Mouse (Mus musculus): ENCODE measurements around the gene Sbds. TPM values are rescaled to one million over a fixed set of nuclear protein-coding genes. Genes with fewer than 3 reads are reported as not detected.

The Sbds gene
- polyA plus RNA-seq (2015; fragmentation: Nextera tagmentation; extraction: Ambion mirVana), result 66.5 and 68.9 TPM in 2 replicates

DNA sequence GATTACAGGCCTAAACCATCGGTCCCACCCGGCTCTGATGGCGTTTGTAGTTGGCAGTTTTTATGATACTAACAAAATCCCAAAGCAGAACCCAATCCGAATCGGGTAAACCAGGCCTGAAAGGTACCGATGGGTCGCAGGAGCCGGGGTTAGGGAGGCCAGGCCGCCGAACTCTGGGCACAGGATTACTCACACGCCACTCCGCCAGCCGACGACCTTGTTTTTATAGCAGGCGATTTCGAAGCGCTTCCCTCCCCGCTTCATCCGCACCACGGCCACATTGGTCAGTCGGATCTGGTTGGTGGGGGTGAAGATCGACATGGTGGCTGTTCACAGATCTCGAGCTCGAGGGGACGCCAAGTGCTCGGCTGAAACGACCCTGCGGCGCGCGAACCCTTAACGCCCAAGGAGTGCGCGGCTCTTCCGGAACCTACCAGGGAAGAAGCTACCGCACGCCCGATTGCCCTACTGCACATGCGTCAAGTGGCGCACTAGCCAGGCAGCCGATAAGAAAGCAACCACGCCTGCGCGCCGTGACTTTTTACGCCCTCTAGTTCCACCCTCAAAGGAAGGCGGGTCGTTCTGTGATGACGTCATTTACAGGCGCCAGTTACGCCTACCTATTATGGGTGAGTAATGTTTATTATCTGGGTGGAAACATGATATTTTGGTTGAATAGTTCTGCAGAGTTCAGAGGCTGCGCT is at the start of gene Sbds, which contains the start of gene Tyw1:
TSS of gene Sbds (minus strand) at position 514 of the 704 bp plus-strand sequence.
TSS of gene Tyw1 (plus strand) at position 603 of the 704 bp plus-strand sequence.
- Histone ChIP-seq H3K4me1 (peaks cover 23% of the 10 kb centered on the region), H3K4me2 (peak within 1 kb of the TSS; percentile 79), H3K4me3 (peak within 1 kb of the TSS; percentile 74), H3K9ac (peak within 1 kb of the TSS; percentile 89), H3K36me3 (peaks cover 32% of the 10 kb centered on the region), H3K27ac (peak within 1 kb of the TSS; percentile 86), H3K9me3 (no peaks in the 10 kb centered on the region), H3K27me3 (no peaks in the 10 kb centered on the region)
- under 1% methylated on average over 52 of the region's 52 CpGs for whole genome bisulfite sequencing
- peak; percentile 83 for ATAC-seq (ENCODE audit: insufficient number of reproducible peaks, insufficient read depth, low FRiP score, low TSS enrichment, low read depth)

DNA sequence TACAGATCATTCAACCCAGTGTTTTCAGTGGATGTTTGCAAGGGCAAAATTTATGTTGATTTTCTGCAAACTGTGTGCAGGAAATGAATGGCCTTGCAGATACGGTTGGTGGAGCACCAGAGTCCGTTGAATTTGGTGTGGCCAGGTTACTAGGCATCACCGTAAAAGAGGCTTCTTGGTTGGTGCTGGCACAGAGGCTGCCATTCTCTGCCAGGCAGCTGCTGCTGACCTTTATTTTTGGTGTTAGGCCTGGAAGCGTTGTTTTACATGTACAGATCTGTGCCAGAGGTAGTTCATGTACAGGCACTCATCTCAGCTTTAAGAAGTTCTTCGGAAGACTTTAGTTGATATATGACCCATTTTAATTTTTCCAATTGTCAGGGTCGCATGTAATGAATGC is 48.3 kb upstream of the Sbds start:
- H3K27ac ChIP-seq, result no peak overlapping the region
- ATAC-seq (ENCODE audit: insufficient number of reproducible peaks, insufficient read depth, low FRiP score, low TSS enrichment, low read depth), result no peak
- no peak overlapping the region for H3K9ac ChIP-seq
- H3K4me3 ChIP-seq, result no peak overlapping the region
- no peak overlapping the region for H3K4me2 ChIP-seq
- H3K36me3 ChIP-seq, result peaks cover 65% of the 10 kb centered on the region
- WGBS, result 91% methylated on average over 6 of the region's 6 CpGs
- H3K9me3 ChIP-seq, result no peaks in the 10 kb centered on the region
- H3K4me1 ChIP-seq, result no peaks in the 10 kb centered on the region
- no peaks in the 10 kb centered on the region for H3K27me3 ChIP-seq

DNA sequence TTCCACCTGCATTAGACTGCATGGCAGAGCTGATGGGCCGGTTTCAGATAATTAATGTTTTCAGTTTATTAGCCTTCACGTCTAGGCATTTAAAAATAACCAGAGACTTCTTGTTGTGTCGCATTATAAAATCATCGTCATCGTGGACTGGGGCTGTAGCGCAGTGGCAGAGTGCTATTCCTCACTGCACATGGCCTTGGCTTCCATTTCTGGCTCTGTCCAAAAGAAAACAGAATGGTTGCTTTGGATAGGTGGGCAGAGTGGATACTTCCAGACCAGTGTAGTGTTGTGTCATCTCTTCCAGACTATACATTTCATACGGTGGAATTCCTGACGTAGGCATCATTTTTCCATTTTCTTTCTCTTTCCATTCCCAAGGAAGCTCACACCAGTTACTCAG is 44.2 kb upstream of the Sbds start:
- Histone ChIP-seq H3K4me3 (no peak overlapping the region), H3K36me3 (peaks cover 59% of the 10 kb centered on the region), H3K27ac (no peak overlapping the region), H3K9me3 (no peaks in the 10 kb centered on the region), H3K27me3 (no peaks in the 10 kb centered on the region), H3K4me2 (no peak overlapping the region), H3K4me1 (no peaks in the 10 kb centered on the region), H3K9ac (no peak overlapping the region)
- no peak for ATAC-seq (ENCODE audit: insufficient number of reproducible peaks, insufficient read depth, low FRiP score, low TSS enrichment, low read depth)
- 92% methylated on average over 8 of the region's 8 CpGs for WGBS

DNA sequence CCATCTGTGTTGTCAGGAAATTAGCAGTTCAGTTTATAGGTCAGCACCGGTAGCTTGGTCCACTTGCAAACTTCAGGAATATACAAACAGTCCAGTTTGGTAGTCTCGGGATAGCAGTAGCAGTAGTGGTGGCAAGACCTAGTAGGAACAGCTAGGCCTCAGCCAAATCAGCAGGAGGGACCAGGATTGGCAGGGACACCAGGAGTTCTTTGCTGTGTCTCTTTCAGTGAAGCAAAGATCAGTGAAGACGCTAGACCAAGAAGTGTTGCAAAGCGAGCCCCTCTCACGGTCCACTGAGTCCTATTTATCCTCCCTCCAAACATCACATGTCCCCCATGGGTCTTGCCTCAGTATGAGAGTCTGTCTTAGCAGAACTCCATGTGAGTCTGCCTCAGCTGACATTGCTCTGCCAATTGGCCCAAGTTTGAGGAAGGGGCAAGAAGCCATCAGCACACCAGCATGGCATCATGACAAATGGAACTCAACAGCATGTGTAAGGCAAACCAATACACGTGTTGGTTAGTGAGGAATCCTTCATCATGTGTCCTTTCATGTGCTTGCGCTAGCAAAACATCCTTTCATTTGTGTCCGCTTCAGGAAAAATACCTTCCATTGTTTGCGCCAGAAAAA is 43.6 kb upstream of the Sbds start:
- Histone ChIP-seq H3K36me3 (peaks cover 54% of the 10 kb centered on the region), H3K4me2 (no peak overlapping the region), H3K9me3 (no peaks in the 10 kb centered on the region), H3K27ac (no peak overlapping the region), H3K4me1 (no peaks in the 10 kb centered on the region), H3K9ac (no peak overlapping the region), H3K4me3 (no peak overlapping the region), H3K27me3 (no peaks in the 10 kb centered on the region)
- WGBS, result 93% methylated on average over 9 of the region's 9 CpGs
- ATAC-seq (ENCODE audit: insufficient number of reproducible peaks, insufficient read depth, low FRiP score, low TSS enrichment, low read depth), result no peak

DNA sequence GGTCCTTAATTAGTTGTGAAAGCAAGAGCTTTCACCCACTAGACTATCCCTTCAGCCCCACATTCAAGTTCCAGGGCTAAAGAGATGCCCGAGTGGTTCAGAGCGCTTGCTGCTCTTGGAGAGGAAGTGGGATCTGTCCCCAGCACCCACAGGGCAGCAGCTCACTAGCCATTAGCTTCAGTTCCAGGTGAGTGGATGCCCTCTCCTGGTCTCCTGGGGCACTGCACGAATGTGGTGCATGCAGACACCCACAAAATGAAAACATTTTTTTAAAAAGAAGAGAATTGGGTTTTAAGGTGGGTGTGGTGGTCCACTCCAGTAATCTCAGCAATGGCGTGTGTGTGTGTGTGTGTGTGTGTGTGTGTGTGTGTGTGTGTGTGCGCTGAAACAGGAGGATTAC is 40.7 kb upstream of the Sbds start:
- no peaks in the 10 kb centered on the region for H3K27me3 ChIP-seq
- no peak overlapping the region for H3K4me3 ChIP-seq
- no peak overlapping the region for H3K4me2 ChIP-seq
- no peak overlapping the region for H3K9ac ChIP-seq
- no peak for ATAC-seq (ENCODE audit: insufficient number of reproducible peaks, insufficient read depth, low FRiP score, low TSS enrichment, low read depth)
- H3K36me3 ChIP-seq, result peaks cover 51% of the 10 kb centered on the region
- H3K27ac ChIP-seq, result no peak overlapping the region
- WGBS, result 80% methylated on average over 5 of the region's 5 CpGs
- H3K4me1 ChIP-seq, result no peaks in the 10 kb centered on the region
- no peaks in the 10 kb centered on the region for H3K9me3 ChIP-seq

DNA sequence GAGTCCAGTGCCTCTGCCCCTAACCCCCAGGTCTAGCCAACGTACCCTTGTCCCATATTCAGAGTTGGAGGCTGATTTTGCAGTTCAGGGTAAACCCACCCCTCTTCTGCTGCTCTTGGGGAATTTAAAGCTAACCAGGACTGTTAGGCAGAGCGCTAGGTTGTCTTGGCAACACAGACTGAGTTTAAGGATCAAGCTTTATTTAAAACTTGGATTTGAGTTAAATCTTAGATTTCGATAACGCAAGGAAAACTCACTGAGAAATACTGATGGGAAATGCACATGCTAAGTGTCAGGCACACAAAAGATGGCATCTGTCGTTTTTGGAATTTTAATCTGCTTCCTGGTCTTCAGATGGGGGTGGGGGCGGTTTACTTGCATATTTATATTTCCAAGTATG is 39.3 kb upstream of the Sbds start:
- WGBS, result 81% methylated on average over 6 of the region's 6 CpGs
- no peak overlapping the region for H3K4me2 ChIP-seq
- no peak overlapping the region for H3K4me3 ChIP-seq
- H3K4me1 ChIP-seq, result no peaks in the 10 kb centered on the region
- H3K36me3 ChIP-seq, result peaks cover 51% of the 10 kb centered on the region
- peaks cover 2% of the 10 kb centered on the region; the same call in 1 of the 2 replicates for H3K9me3 ChIP-seq
- no peak overlapping the region for H3K9ac ChIP-seq
- H3K27ac ChIP-seq, result no peak overlapping the region
- no peak for ATAC-seq (ENCODE audit: insufficient number of reproducible peaks, insufficient read depth, low FRiP score, low TSS enrichment, low read depth)
- no peaks in the 10 kb centered on the region for H3K27me3 ChIP-seq

DNA sequence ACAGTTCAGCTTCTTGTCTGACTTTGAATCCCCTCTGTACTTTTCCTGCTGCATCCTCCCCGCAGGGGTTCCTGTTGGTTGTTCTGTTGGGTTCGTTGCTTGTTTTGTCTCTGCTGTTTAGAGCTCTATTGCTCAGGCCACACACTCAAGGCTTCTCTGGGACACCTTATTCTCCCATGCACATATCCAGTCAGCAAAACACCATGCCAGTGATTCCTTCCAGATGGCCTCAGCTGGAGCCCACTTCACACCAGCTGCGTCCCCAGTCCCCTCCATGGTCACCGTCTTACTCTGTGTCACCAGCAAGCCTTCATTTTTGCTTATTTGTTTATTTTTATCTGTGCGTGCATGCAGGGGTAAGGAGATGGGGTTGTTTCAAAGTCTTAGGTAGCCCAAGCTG is 38.6 kb upstream of the Sbds start:
- H3K27me3 ChIP-seq, result no peaks in the 10 kb centered on the region
- H3K4me3 ChIP-seq, result no peak overlapping the region
- no peak overlapping the region for H3K27ac ChIP-seq
- H3K4me1 ChIP-seq, result no peaks in the 10 kb centered on the region
- peaks cover 51% of the 10 kb centered on the region for H3K36me3 ChIP-seq
- no peak overlapping the region for H3K9ac ChIP-seq
- ATAC-seq (ENCODE audit: insufficient number of reproducible peaks, insufficient read depth, low FRiP score, low TSS enrichment, low read depth), result no peak
- WGBS, result 77% methylated on average over 5 of the region's 5 CpGs
- H3K9me3 ChIP-seq, result peaks cover 2% of the 10 kb centered on the region; the same call in 1 of the 2 replicates
- H3K4me2 ChIP-seq, result no peak overlapping the region

DNA sequence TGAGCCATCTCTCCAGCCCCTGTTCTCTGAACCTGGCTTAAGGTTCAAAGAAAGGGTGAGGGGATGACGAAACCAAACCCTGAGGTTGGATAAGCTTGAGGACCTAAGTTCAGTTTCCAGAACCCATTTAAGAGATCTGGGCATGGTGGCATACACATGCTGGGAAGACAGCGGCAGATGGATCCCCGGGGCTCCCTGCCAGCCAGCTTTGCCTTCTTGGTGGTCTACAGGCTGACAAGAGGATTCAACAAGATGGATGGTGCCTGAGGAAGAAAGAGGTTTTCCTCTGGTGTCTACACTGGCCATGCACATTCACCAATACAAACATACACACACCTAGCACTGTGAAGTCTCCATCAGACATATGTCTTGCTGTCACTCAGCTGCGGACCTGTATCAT is 37.6 kb upstream of the Sbds start:
- H3K9ac ChIP-seq, result no peak overlapping the region
- H3K4me3 ChIP-seq, result no peak overlapping the region
- no peaks in the 10 kb centered on the region for H3K27me3 ChIP-seq
- no peaks in the 10 kb centered on the region for H3K4me1 ChIP-seq
- H3K9me3 ChIP-seq, result peaks cover 2% of the 10 kb centered on the region; the same call in 1 of the 2 replicates
- H3K36me3 ChIP-seq, result peaks cover 58% of the 10 kb centered on the region
- no peak overlapping the region for H3K4me2 ChIP-seq
- ATAC-seq (ENCODE audit: insufficient number of reproducible peaks, insufficient read depth, low FRiP score, low TSS enrichment, low read depth), result no peak
- 89% methylated on average over 4 of the region's 4 CpGs for WGBS
- no peak overlapping the region for H3K27ac ChIP-seq

DNA sequence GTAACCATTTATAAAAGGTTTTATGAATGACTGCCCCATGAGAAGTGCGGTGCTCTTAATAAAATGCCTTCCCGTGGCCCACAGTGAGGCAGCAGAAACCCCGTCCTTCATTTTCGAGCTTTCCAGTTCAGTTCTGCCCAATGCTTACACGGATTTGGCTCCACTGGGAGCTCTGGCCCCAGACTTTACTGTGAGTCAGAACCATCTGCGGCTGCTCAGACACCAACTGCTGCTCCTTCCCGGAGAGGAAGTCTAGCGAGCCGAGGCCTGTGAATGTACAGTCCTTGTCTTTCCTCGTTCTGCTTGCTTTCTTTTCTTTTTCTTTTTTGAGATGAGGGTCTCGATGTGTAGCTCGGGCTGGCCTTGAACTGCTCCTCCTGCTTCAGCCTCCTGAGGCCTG is 35.4 kb upstream of the Sbds start:
- Histone ChIP-seq H3K4me3 (no peak overlapping the region), H3K27ac (no peak overlapping the region), H3K4me1 (no peaks in the 10 kb centered on the region), H3K27me3 (no peaks in the 10 kb centered on the region), H3K9me3 (peaks cover 2% of the 10 kb centered on the region; the same call in 1 of the 2 replicates), H3K9ac (no peak overlapping the region), H3K4me2 (no peak overlapping the region), H3K36me3 (peaks cover 52% of the 10 kb centered on the region)
- no peak for ATAC-seq (ENCODE audit: insufficient number of reproducible peaks, insufficient read depth, low FRiP score, low TSS enrichment, low read depth)
- 93% methylated on average over 12 of the region's 12 CpGs for WGBS

DNA sequence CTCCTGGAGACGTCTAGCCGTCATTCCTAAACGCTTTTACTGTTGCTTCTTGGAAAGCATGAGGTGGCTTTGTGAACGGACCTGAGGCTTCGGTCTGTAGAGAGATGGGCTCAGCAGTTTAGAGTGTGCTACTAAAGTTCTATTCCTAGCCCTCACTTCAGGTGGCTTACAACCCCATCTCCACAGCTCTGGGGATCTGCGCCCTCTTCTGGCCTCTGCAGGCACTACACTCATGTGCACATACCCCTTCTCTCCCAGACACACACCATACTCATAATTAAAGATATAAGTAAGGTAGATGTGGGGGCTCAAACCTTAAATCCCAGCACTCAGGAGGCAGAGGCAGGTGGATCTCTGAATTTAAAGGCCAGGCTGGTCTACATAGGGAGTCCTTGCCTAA is 34.9 kb upstream of the Sbds start:
- H3K27me3 ChIP-seq, result no peaks in the 10 kb centered on the region
- ATAC-seq (ENCODE audit: insufficient number of reproducible peaks, insufficient read depth, low FRiP score, low TSS enrichment, low read depth), result no peak
- peaks cover 52% of the 10 kb centered on the region for H3K36me3 ChIP-seq
- no peak overlapping the region for H3K4me2 ChIP-seq
- H3K4me1 ChIP-seq, result no peaks in the 10 kb centered on the region
- H3K27ac ChIP-seq, result no peak overlapping the region
- no peak overlapping the region for H3K4me3 ChIP-seq
- 95% methylated on average over 6 of the region's 6 CpGs for WGBS
- H3K9me3 ChIP-seq, result peaks cover 2% of the 10 kb centered on the region; the same call in 1 of the 2 replicates
- no peak overlapping the region for H3K9ac ChIP-seq

DNA sequence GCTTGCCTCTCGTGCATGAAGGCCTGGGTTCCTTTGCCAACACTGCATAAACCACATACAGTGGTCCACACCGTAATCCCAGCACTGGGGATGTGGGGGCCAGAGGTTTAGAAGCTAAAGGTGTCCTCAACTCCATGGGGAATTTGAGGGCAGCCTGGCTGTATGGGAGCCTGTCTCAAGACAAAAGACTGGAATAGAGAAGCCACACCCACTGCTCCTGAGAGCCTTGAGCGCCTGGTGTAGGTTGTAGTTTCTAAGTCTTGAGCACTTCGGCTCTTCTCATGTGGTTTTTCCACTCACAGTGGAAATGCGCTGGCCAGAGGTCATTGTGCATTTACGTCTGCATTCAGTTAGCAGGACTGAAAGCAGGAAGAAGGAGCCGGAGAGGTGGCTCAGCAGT is 32.8 kb upstream of the Sbds start:
- Histone ChIP-seq H3K4me1 (no peaks in the 10 kb centered on the region), H3K36me3 (peaks cover 68% of the 10 kb centered on the region), H3K4me3 (no peak overlapping the region), H3K27ac (no peak overlapping the region), H3K9me3 (peaks cover 9% of the 10 kb centered on the region; the same call in 1 of the 2 replicates), H3K27me3 (no peaks in the 10 kb centered on the region), H3K4me2 (no peak overlapping the region), H3K9ac (no peak overlapping the region)
- ATAC-seq (ENCODE audit: insufficient number of reproducible peaks, insufficient read depth, low FRiP score, low TSS enrichment, low read depth), result no peak
- WGBS, result 83% methylated on average over 7 of the region's 7 CpGs

Data from embryonic facial prominence, embryonic 13.5 days (tissue).